Mouse (Mus musculus): ENCODE measurements around the gene Lsm4.

The Lsm4 gene

DNA sequence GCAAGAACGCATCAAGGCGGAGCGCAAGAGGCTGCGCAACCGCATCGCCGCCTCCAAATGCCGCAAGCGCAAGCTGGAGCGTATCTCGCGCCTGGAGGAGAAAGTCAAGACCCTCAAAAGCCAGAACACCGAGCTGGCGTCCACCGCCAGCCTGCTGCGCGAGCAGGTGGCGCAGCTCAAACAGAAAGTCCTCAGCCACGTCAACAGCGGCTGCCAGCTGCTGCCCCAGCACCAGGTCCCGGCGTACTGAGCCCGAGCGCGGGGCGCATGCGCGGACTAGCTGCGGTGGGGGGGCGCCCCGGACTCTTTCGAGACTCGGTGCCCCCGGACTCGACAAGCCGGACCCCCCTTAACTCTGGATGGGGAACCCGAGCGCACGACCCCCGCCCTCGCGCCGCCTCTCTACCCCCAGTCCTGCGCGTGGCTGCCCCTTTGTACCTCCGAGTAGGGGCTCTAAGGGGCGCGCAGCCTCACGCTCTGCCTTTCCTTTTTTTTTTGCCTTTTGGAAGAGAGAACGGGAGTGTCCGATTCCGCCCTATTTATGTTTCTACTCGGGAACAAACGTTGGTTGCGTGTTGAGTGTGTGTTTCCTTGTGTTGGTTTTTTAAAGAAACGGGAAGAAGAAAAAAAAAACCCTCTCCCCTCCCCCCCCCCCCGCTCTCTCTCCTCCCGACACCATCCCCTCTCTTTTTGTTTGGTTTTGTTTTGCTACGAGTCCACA is 26.9 kb downstream of the Lsm4 start:
- DNase-seq (ENCODE audit: low spot score in 2 of 2) = peak; percentile 83 to 84

DNA sequence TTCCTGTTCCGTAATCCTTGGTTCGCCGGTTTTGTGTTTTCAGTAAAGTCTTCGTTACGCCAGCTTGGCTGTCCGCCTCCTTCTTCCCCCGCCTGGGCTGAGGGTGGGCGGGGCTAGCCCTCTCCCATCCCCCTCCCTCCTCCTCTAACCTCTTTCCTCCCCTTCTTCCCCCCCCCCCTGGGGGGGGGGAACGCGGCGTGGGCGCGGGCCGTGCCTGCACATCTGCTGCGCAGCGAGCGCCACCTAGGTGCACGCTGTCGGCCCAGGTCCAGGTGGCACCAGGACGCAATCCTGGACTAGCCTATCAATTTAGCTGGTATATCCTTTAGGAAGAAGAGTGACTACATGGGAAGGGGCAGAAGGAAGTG is 27.5 kb downstream of the Lsm4 start:
- DNase-seq (ENCODE audit: low spot score in 2 of 2) = peak; percentile 79 to 90

DNA sequence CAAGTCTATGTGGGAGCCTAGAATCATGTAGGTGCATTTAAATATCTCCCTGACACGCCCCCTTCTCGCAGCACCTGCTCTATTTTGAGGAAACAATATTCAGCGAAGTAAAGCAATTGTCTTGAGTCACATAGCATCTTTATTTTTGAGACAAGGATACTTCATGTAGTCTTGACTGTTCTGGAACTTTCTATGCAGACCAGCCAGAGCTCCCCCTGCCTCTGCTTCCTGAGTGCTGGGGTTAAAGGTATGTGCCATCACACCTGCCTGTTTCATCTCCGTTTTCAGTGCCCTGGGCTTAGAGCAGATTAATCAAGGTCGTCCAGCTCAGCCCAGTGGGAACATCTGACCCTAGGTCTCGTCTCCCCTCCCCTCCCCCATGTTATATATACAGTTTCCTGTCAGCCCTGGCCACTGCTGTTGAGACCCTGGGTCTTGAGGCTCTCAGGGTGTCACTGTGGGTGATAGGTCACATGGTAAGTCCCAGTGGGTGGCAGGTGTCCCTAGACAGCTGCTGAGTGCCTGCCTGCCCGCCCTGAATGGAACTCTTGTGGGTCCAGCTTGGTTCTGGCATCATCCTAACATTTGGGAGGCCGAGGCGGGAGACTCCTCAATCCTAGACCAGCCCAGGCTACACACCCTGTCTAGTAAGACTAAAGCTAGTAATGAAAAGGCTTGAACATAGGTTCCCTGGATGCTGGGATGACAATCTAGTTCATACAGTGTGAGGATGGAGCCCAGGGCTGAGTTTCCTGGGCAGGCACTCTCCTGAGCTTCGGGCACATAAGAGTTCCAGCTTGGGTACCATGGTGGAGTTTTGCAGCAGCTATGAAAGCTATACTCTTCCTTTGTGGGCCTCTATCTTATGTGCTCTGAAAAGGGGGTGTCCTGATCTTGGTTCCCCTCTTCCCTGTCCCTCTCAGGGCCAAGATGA is 28.3 kb downstream of the Lsm4 start:
- no peak for DNase-seq (ENCODE audit: low spot score in 2 of 2)

DNA sequence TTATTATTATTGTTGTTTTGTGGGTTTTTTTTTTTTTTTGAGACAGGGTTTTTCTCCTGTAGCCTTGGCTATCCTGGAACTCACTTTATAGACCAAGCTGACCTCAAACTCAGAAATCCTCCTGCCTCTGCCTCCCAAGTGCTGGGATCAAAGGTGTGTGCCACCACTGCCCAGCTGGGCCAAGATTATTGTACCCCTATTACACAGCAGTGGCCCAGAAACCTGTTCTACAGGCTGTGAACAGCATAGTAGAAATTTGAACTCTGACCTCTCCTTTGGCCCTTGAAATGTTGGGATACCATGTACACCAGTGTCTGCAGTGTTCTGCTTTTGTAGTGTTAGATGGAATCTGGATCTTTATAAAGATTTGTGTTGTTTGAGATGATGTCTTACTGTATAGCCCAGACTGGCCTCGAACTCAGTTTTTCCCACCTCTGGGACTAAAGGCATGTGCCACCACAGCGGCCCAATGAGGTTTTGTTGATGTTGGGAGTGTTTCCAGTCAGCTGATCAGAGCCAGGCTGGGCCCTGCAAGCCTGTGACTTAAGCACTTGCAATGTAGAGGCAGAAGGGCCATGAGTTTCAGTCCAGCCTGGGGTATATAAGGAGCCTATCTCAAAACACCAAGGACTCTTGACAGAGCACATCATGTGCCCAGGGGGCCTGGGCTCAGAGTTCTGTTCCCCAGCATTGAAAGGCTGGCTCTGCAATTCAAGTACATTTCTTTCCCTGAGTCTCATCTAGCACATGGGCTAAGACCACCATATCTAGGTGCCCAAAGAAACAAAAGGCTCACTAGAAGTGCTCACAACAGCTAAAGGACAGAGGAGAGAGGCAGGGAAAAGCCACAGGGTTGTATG is 29.2 kb downstream of the Lsm4 start:
- no peak for DNase-seq (ENCODE audit: low spot score in 2 of 2)

DNA sequence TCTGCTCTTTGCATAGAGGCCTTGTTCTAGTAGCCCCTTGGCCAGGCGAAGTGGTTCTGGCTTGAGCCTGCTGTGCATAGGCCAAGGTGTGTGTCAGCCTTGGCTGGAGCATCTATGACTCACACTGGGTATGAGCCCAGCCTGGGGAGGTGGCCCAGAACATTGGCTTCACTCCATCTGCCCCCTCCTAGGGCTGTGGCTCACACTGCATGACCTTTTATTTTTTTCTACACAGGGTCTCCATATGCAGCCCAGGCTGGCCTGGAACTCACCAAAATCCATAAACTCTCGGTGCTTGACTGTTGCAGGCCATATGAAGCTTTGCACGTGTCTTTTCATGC is 29.8 kb downstream of the Lsm4 start:
- DNase-seq (ENCODE audit: low spot score in 2 of 2) = no peak

DNA sequence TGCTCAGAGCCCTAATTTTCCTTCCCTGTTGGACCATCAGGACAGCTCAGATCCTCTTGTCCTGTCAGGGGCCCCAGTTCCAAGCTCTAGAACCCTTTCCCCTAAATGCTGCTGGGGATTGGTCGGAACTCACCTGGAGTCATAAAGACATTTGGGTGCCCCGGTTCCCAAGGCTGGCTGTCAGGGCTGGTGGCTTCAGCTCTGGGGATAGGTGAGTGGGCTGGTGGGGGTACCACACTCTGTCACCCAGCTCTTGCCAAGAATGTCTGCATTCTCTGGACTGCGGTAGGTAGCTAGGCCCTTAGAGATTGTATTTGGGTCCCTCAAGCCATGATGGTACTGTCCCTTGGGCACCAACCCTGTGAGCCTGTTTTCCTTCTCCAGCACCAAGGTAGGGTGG is 30.2 kb downstream of the Lsm4 start, which contains the start of gene Iqcn:
Iqcn (plus strand) TSS at position 171 of the 400 bp plus-strand sequence.
- DNase-seq (ENCODE audit: low spot score in 2 of 2) = no peak

DNA sequence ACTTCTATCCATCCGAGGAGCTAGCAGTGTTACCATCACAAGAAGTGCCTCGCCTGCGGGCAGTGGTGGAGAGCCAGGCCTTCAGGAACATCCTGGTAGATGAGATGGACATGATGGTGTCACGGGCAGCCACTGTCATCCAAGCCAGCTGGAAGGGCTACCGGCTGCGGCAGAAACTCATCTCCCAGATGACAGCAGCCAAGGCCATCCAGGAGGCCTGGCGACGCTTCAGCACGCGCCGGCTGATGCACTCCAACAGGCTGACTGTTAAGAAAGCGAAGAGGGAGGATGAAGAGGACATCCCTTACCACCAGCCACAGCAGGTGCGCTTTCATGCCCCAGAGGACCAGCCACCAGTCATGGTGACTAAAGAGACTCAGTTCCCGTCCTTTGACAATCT is 35.2 kb downstream of the Lsm4 start:
- no peak for DNase-seq (ENCODE audit: low spot score in 2 of 2)

DNA sequence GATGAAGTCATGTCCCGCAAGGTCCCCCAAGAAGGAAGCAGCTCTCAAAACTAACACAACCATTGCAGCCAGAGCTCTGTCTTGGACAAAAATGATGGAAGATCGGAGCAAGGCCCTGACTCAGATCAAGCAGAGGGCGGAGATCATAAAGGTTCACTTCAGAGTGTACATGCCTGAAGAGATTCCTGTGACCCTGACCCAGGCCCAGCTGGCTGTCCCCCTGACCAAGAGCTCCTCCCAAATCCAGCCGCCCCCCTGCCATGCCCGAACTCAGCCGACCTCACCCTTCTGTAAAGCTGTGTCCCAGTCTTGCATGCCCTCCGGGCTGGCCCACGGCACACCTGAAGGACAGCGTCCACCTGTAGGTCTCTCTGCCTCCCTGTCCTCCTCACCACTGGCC is 36.7 kb downstream of the Lsm4 start:
- no peak for DNase-seq (ENCODE audit: low spot score in 2 of 2)

DNA sequence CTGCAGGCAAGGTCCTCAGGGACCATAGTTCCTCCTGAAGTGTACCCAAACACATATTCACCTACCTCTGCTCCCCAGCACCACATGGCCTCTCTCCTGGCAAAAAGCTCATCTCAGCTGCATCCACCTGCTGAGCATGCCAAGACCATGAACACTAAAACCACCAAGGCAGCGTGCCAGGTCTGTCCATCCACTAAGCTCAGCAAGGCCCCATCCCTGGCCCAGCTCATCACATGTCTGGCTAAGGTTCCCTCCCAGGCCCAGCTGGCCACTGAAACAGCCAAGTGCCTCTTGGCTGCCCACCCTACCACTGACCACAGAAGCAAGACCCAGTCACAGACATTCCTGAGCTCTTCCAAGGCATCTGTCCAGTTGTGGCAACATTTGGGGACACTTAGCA is 37.2 kb downstream of the Lsm4 start:
- DNase-seq (ENCODE audit: low spot score in 2 of 2) = no peak

DNA sequence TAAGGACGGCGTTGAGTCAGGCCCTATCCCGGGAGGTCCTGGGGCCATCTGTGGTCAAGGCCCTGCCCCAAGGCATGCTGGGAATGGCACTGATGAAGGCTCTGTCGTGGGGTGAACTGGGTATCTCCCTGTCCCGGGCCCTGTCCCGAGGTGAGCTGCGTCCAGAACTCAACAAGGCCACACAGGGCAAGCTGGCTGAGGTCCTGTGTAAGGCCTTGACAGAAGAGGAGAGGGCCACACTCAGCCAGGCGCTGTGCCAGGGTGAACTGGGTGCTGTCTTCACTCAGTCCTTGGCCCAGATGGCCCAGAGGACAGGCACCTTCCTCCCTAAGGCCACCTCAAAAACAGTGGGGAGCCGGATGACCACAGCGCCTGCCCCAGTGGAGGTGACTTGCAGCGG is 38.0 kb downstream of the Lsm4 start:
- DNase-seq (ENCODE audit: low spot score in 2 of 2) = no peak

DNA sequence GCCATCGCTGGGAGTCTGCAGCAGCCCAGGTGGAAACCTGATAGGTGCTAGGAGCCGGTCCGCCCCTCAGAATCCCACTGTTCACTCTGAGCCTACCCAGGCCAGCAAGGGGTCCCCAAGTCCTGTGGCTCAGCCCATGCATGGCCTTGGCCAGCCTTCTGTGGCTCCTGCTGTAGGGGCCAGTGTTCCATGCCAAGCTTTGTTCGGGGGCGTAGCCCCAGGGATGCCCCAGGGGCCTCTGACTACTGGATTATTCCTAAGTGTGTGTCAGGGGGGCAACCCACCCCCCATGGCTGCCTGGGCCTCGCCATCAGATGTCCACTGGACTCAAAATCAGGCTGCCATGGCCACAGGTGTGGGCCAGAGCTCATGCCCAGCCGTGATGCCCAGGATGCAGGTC is 40.9 kb downstream of the Lsm4 start:
- DNase-seq (ENCODE audit: low spot score in 2 of 2) = no peak

DNA sequence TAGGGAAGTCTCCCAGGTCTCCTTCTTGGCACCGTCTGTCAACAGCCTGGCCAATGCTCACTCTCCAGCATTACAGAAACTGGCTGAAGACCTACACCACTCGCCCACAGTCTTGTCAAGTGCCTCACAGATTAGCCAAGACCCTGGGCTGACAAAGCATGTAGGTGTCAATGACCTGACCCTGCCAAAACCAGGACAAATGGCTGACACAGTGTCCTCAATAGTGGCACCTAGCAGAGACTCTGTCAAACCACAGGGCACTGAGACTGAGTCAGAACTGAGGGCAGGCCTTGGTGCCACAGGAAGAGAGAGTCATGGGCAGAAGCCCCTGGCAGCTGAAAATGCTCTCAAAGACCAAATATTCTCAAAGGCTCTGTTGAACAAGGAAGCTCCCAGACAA is 42.0 kb downstream of the Lsm4 start:
- no peak for DNase-seq (ENCODE audit: low spot score in 2 of 2)

DNA sequence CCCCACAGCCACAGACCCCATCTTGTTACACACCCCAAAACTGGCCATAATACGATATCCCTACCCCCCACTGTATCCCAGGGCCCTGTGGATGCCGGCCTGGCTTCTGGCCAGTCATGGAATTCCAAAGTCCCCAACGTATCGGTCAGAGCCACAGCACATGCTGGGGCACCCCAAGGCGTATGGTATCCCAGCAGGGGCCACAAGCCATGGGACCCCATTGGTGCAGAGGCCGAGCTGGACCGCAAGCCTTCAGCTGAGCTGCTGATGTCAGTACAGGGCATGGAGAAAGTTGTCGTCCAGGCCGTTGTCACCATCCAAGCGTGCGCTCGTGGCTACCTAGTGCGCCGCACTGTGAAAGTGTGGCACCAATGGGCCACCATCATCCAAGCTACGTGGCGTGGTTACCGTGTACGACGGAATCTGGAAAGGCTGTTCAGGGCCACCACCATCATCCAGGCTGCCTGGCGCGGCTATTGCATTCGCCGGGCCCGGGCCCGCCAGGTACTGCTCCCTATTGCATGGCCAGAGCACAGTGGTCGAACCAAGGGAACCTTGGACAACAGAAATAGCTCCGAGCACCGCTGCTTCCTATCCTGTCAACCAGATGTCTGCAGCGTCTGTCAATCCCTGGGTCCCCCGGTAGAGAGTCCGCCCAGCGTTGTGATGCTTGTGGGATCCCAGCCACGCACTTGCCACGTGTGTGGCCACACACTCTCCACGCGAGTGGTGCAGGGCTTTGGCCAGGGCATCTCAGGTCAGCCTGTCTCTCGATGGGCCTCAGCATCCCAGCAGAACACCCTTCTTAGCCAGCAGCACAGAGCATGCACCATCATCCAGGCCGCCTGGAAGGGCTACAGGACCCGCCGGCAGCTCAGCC is 43.7 kb downstream of the Lsm4 start:
- DNase-seq (ENCODE audit: low spot score in 2 of 2) = no peak

DNA sequence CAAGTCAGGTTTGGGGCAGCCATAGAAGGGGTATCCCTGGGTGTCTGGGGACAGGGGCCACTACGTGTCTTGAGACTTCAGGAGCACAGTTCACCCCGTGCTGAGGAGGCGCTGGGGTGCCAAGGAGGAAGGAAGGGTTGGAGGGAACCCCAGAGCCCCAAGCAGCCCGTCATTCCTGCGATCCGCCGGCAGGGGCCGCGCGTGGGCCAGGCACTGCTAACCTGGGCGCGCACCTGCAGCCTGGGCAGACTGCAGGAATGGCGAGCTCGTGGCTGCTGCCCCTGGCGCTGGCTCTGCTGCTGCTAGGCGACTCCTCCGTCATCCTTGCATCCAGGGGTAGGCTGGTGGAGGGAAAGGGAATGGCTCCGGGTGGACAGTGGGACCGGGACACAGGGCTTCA is 45.2 kb downstream of the Lsm4 start, which contains the start of gene Gm3336:
Gm3336 (plus strand) TSS at position 247 of the 400 bp plus-strand sequence.
- DNase-seq (ENCODE audit: low spot score in 2 of 2) = peak; percentile 71 to 85

DNA sequence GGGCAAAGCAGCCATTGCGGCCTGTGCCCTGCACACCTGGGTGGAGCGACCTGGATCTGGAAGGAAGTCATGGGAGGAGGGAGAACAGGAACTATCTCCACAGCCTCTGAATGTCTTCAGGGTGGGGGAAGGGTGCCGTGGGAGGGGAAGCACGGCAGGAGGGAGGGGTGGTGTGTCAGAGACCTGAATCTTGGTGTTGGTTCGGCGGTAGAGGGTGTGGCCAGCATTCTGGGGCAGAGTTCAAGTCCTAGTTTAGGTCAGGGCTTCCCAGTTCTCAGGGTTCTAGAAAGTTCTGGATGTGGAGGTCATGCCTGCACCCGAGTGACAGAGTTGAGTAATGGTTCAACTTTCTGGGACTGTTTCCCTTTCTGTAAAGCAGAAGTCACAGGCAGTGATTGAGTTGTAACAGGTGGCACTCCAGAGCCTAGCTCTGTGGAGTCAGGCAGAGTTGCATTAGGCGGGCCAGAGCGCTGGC is 46.8 kb downstream of the Lsm4 start:
- DNase-seq (ENCODE audit: low spot score in 2 of 2) = no peak

DNA sequence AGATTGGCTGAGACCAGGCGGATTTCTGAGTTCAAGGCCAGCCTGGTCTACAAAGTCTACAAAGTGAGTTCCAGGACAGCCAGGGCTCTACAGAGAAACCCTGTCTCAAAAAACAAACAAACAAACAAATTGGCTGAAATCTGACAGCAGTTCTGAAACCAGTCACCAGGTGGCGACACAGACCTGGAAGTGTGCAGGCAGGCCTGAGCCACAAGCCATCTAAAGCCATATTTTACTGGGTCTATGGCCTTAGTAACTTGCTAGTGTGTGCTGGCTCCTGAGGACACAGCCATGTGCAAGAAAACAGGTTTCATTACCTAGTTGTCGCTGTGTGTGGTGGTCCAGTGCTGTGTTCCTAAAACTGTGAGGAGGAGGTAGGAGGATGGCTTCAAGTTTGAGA is 47.7 kb downstream of the Lsm4 start:
- DNase-seq (ENCODE audit: low spot score in 2 of 2) = peak; percentile 83 to 88

DNA sequence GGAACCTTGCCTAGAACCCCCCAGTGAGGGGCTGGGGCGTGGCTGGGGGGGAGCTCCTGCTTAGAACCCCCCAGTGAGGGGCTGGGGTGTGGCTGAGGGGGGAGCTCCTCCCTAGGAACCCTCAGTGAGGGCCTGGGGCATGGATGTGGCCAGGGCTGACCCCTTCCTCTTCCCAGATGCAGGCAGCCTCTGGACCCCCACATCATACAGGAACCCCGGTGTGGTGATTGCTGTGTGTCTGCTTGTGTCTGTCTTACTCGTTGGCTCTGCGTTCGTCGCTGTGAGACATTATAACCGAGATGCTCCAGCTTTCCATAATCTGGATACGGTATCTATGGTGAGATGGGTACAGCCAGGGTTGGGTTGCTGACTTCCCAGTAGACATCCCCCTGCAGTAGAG is 48.6 kb downstream of the Lsm4 start:
- DNase-seq (ENCODE audit: low spot score in 2 of 2) = no peak

DNA sequence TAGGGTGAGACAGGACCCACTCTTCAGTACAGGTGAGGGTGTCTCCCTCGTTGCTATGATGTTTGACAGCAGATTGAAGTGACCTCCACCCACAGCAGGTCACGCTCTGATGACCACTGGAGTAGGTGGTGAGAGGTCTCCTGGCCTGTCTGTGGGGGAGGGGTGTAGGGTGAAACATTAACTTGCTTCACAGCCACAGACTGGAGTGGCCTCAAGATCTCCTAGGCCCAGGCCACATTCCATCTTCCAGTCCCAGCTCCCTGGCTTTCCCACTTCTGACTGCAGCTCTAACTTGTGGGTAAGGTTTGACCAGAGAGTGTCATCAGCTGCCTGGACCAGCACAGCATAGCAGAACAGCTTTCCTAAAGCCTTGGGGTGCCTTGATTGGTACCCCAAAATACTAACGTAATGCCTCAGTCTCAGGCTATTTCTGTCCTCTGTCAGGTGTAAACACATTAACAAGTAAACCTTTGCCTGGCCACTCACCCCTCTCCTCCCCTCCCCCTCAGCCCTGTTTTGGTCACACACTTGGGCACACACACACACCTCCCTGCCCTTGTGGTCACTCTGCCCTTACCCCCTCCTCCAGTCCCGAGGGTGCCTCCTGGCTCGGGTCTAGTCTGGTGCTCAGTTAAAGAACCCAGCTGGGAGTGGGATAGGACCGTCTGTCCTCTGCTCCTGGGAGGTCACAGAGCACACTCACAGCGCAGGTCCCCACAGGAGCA is 50.6 kb downstream of the Lsm4 start, which contains the start of gene Pde4c:
Pde4c (plus strand) TSS at position 235 of the 725 bp plus-strand sequence.
- DNase-seq (ENCODE audit: low spot score in 2 of 2) = no peak

DNA sequence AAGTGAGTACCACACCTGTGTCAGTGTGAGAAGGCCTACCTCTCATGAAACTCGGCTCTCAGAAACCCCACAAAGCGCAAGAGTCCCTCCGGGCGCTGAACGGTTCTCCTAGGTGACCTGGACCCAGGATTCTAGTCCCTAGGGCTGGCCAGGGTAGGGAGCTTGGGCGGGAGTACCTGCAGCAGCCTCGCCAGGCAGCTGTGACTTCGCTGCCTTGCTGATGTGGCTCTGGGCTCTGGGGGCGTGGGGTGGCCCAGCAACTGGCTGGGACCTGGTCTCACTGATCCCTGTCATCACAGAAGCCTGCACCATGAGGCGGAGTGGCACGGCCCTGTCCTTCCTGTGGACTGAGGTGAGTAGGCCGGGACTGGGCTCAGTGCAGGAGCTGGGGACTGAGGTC is 51.2 kb downstream of the Lsm4 start:
- DNase-seq (ENCODE audit: low spot score in 2 of 2) = no peak

DNA sequence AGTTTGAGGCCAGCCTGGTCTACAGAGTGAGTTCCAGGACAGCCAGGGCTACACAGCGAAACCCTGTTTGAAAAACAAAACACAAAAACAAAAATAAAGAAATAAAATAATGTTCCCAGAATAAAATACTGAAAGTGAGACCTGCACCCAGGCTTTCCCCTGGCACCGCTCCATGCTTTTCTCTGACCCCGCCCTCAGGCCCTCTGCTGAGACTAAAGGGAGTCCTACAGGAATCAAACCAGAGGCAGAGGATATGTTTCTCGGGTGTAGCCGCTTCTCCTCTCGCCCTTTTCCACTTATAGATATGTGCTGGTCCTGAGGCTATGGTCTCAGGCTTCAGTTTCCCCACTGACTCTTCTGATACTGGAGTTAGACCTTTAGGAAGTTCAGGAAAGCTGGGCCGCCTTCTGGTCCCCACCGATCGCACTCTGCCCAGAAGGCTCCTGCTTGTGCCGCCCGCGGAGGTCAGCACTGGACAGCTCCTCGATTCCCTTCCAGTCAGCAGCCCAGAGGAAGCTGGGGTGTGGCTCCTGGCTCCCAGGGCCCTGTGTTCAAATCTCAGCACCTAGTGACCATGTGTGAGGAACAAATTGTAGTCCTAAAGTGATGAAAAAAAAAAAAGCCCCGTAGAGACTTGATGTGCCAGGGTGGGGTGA is 52.9 kb downstream of the Lsm4 start:
- no peak for DNase-seq (ENCODE audit: low spot score in 2 of 2)

Measured in spleen, postnatal 10 days (tissue).